Mouse (Mus musculus) activated CD4-positive, CD25-positive, alpha-beta regulatory T cell (primary cell): ENCODE results near the gene Tmem147. TPM values are rescaled to one million over a fixed set of nuclear protein-coding genes. Genes with fewer than 3 reads are reported as not detected.

ENCODE experiments used
- polyA plus RNA-seq, 2 experiments: library from polyadenylated mRNA; unstranded; fragments of 100-300 nt; shearing (Covaris generic); gene quantifications; one replicate each; pipeline ENCODE4 v1.2.1; 2017

Gene Tmem147
- polyA plus RNA-seq = 100 to 1,000 TPM in 1 of 2 experiments, 10 to 100 TPM in 1; 85.3 to 135 TPM

DNA sequence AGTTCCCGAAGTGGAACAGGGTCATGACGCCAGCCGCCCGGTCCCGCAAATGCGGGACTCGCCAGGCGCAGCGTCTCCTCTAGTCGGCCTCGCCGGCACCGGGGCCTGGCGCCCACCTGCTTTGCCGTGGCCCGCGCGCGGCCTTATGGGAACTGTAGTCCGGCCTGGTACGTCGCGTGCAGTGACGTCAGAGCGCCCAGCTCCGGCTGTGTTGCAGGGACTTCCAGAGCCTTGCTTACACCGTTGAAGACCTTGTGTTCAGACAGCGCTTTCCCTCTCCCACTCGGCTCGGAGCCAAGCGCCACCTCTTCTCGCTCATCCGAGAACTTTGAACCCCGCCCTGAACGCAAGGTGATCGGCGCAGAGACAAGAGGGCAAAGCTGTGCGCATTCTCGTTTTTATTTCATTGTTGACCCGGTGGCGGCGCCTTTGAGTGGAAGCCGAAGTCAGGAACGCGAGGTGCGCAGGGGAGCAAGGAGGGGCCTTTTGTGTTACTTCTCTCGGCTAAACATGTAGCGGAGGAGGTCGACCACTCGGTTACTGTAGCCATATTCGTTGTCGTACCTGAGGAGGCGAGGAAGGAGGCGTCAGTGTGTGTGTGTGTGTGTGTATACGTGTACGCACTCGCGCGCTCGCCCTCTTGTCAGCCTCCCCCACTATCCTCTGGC is at the start of gene Tmem147:
Tmem147 (minus strand) TSS at position 145 of the 668 bp plus-strand sequence.

DNA sequence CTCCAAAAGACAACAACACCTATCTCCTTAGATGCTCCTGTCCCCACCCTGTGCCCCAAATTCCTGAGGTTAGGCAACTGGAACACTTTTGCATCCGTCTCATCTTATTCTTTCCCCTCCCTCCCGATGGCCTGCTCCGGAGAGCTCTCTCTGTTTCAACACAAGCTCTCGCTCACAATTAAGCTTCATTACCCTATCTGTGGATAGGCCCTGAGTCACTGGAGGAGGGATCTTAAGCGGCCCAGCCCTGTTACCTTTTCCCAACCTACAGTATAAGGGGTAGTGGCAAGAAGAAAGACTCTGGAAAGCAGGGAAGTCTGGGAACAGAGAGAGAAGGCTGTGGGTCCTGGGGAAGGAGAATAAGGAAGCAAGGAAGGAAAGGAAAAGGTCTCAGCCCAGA is 34.1 kb upstream of the Tmem147 start, which contains the start of gene Dmkn:
Dmkn (plus strand) TSS at position 301 of the 400 bp plus-strand sequence.

DNA sequence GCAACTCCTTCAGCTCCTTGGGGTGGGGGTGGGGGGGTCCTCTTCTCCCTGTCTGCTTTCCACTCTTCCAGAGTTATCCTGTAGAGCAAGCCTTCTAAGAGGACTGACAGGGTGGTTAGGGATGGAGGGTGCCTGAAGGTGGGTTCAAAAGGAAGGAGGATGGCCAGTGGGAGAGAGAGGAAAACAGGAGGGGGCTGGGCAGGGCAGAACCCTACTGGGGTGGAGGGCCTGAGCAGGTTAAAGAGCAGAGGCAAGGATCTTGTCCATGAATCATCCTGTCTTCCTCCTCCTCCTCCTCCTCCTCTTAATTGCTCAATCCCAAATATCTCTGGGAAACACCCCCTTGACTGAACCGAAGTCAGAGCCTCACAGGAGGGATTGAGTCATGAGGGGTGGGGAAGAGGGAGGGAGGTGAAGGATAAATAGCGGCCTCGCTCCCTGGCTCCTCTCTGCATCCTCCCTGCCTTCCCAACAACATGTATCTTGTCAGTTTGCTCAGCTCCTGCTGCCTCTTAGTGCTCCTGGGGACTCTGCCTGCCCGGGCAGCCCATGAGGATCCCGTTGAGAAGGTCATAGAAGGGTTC is 21.8 kb upstream of the Tmem147 start, which contains the start of gene Sbsn:
Sbsn (plus strand) TSS at position 386 of the 584 bp plus-strand sequence.

DNA sequence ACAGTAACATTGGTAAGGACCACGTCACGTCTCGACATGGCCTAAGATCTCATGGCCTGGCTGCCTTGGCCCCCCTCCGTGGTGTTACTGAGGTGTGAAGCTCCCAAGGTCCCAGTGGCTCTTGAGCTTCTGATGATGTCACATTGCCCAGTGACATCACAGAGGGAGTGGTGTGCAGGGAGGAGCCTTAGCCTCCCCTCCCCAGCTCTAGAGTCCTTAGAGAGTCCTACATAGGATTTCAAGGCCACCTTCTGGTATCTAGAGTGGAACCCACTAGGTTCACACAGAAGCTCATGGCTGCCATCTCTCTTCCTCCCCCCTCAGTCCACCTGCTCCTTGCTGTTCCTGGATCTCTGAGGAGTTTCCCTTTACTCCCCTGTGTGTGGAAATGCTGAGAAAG is 14.3 kb upstream of the Tmem147 start, which contains the start of gene Gapdhs:
Gapdhs (minus strand) TSS at position 65 of the 400 bp plus-strand sequence.

DNA sequence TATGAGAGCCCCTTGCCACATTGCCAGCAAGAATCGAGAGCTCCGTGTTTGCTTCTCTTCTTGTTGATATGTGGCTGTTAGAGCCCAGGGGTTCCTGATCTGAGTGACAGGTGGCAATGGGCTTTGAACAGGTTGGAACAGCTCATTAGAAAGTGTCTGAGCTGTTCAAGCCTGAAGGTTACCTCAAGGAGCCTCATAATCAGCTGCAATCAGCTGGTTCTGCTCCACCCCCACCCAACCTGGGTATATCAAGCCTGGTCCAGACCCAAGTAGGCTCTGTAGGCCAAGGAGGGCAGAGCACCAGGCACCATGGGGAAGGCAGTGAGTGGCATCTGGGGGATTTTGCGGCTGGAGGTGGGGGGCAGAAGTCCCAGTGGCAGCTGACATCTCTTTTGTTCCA is 17.4 kb downstream of the Tmem147 start, which contains the start of gene Atp4a:
Atp4a (plus strand) TSS at position 268 of the 400 bp plus-strand sequence.

DNA sequence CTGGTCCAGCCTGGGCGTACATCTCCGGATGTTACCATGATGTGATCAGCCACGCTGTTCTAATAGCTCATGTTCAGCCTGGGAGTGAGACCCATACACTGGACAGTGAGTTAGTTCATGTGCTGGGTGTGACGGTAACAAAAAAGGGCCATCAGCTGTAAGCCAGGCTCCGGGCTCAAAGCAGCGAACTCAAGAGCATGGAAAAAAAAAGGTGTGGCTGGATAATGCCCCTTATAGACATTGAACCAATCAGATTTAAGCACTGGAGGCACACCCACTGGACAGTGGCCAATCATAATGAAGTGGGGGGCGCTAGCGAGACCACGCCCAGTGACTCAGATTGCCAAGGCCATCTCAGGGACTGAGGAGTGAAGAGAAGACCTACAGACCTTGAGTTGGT is 30.8 kb downstream of the Tmem147 start, which contains the start of gene 2200002J24Rik:
2200002J24Rik (plus strand) TSS at position 338 of the 400 bp plus-strand sequence.

Other genes starting within 250 kb of the Tmem147 start
- not detected for gene Prodh2, start 235.9 kb downstream of the Tmem147 start, polyA plus RNA-seq
- 1 to 10 TPM; 1.5 to 2.5 TPM for gene Arhgap33, start 194.5 kb downstream of the Tmem147 start, polyA plus RNA-seq
- gene Hspb6, start 177.4 kb downstream of the Tmem147 start, polyA plus RNA-seq = 1 to 10 TPM; 1.9 to 4.1 TPM
- gene Proser3, start 177.2 kb downstream of the Tmem147 start, polyA plus RNA-seq = 1 to 10 TPM; 5.7 to 6.2 TPM
- gene Lin37, start 169.7 kb downstream of the Tmem147 start, polyA plus RNA-seq = 100 to 1,000 TPM in 1 of 2 experiments, 10 to 100 TPM in 1; 92.9 to 107 TPM
- gene U2af1l4, start 166.2 kb downstream of the Tmem147 start, polyA plus RNA-seq = 10 to 100 TPM; 28.3 to 67.8 TPM
- 10 to 100 TPM; 53.5 to 82.4 TPM for gene Gm49396, start 166.2 kb downstream of the Tmem147 start, polyA plus RNA-seq
- gene Psenen, start 165.9 kb downstream of the Tmem147 start, polyA plus RNA-seq = 100 to 1,000 TPM; 231 to 234 TPM
- 100 to 1,000 TPM in 1 of 2 experiments, 10 to 100 TPM in 1; 66.2 to 268 TPM for gene Igflr1, start 164.1 kb downstream of the Tmem147 start, polyA plus RNA-seq
- 10 to 100 TPM; 14.9 to 15.1 TPM for gene Kmt2b, start 140.8 kb downstream of the Tmem147 start, polyA plus RNA-seq
- 10 to 100 TPM; 12.9 to 34.9 TPM for gene Zbtb32, start 130.6 kb downstream of the Tmem147 start, polyA plus RNA-seq
- gene Upk1a, start 116.7 kb downstream of the Tmem147 start, polyA plus RNA-seq = 1 to 10 TPM in 1 of 2 experiments, under 1 TPM in 1; 0.32 to 1.8 TPM
- 100 to 1,000 TPM; 713 to 756 TPM for gene Cox6b1, start 103.4 kb downstream of the Tmem147 start, polyA plus RNA-seq
- gene Etv2, start 93.7 kb downstream of the Tmem147 start, polyA plus RNA-seq = not detected
- gene Rbm42, start 79.2 kb downstream of the Tmem147 start, polyA plus RNA-seq = 100 to 1,000 TPM; 125 to 166 TPM
- gene Haus5, start 64.5 kb downstream of the Tmem147 start, polyA plus RNA-seq = 10 to 100 TPM; 18.3 to 29.7 TPM
- gene Pmis2, start 57.9 kb downstream of the Tmem147 start, polyA plus RNA-seq = under 1 TPM in 1 of 2 experiments, not detected in 1; 0.50 TPM
- not detected for gene 2200002J24Rik, start 30.6 kb downstream of the Tmem147 start, polyA plus RNA-seq
- gene Atp4a, start 17.3 kb downstream of the Tmem147 start, polyA plus RNA-seq = under 1 TPM in 1 of 2 experiments, not detected in 1; 0.34 TPM
- gene Gapdhs, start 14.1 kb upstream of the Tmem147 start, polyA plus RNA-seq = under 1 TPM; 0.34 to 0.55 TPM
- gene Sbsn, start 21.9 kb upstream of the Tmem147 start, polyA plus RNA-seq = 1 to 10 TPM in 1 of 2 experiments, not detected in 1; 2.9 TPM
- gene Dmkn, start 34.2 kb upstream of the Tmem147 start, polyA plus RNA-seq = not detected
- gene Krtdap, start 58.4 kb upstream of the Tmem147 start, polyA plus RNA-seq = not detected
- under 1 TPM; 0.27 to 0.69 TPM for gene Ffar2, start 94.2 kb upstream of the Tmem147 start, polyA plus RNA-seq
- gene Ffar3, start 126.6 kb upstream of the Tmem147 start, polyA plus RNA-seq = not detected
- under 1 TPM in 1 of 2 experiments, not detected in 1; 0.11 TPM for gene Ffar1, start 132.0 kb upstream of the Tmem147 start, polyA plus RNA-seq
- gene Cd22, start 150.8 kb upstream of the Tmem147 start, polyA plus RNA-seq = 1 to 10 TPM; 5.6 to 8.0 TPM
- under 1 TPM in 1 of 2 experiments, not detected in 1; 0.47 TPM for gene Mag, start 185.3 kb upstream of the Tmem147 start, polyA plus RNA-seq
- gene Hamp2, start 195.1 kb upstream of the Tmem147 start, polyA plus RNA-seq = not detected
- gene Hamp, start 214.5 kb upstream of the Tmem147 start, polyA plus RNA-seq = under 1 TPM in 1 of 2 experiments, not detected in 1; 0.76 TPM
- 10 to 100 TPM; 13.0 to 18.6 TPM for gene Usf2, start 227.3 kb upstream of the Tmem147 start, polyA plus RNA-seq
- gene Lsr, start 243.9 kb upstream of the Tmem147 start, polyA plus RNA-seq = 10 to 100 TPM; 10.5 to 23.2 TPM
- gene Fam187b, start 244.2 kb upstream of the Tmem147 start, polyA plus RNA-seq = under 1 TPM in 1 of 2 experiments, not detected in 1; 0.83 TPM